Mouse (Mus musculus) fat pad, adult 2 months (tissue): ENCODE measurements around the gene Cldn18.

Experiments used
- DNase-seq: peaks from one replicate; pipeline ENCODE4 v3.0.0-alpha.2; 2011; ENCODE audit warnings: low read depth, low spot score; ENCODE audit errors: extremely low read depth

Cldn18 gene

DNA sequence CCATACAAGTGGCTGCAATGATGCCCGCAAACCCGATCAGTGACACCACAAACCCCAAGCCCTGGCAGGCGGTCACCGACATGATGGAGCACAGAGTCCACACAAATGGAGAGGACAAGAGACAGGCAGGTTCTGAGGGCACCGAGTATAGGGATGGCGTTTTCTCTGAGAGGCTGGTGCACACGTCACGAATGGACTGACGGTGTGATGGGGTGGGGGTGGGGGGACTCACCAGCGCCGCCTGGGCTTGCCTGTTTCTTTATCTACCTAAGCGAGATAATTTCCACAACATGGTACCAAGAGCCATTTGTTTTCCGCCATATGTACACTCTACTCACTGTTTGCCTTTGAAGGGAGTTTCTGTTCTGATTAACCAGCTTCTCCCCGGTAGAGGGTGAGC, at the start of gene Cldn18:
Cldn18 (minus strand) TSS at position 134 of the 400 bp plus-strand sequence.
- no peak for DNase-seq

GRCm38 (mm10) chr9:99763530-99763929, 46.5 kb upstream of the Cldn18 start:
- no peak for DNase-seq

GRCm38 (mm10) chr9:99750272-99750671, 33.2 kb upstream of the Cldn18 start:
- DNase-seq = no peak

DNA sequence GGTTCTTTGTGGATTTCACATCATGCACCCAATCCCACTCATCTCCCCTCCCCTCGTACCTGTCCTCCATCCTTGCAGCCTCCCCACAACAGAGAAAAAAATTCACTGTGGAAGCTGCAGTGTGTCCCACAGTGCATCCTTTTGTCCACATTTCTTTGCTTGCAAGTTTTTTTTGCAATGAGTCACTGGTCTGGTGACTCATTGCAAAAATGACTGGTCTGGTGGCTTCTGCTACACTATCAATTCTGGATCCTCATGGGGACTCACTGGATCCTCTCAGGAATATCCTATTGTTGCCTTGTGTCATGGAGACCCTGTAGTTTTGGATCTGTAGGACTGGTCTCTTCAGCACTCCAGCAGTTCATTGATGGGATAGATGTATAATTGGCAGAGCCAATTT, 31.2 kb upstream of the Cldn18 start:
- no peak for DNase-seq

DNA sequence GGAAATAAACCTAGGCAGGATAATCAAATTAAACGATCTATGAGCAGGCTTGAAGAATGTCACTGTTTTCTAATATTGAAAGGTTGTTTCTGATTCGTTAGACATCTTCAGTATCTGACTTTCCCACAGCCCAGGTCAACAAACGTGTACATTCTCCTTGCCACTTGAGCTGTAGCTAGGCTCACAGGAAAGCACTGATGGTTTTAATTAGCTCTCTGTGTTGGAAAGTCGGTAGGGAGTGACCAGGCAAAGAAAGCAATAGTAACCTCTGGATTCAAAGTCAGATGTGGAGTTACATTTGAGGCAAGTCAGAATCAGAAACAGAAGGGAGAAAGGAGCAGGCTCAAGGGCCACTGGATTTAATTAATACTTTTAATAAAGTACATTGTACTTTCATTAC, 30.7 kb upstream of the Cldn18 start:
- no peak for DNase-seq

DNA sequence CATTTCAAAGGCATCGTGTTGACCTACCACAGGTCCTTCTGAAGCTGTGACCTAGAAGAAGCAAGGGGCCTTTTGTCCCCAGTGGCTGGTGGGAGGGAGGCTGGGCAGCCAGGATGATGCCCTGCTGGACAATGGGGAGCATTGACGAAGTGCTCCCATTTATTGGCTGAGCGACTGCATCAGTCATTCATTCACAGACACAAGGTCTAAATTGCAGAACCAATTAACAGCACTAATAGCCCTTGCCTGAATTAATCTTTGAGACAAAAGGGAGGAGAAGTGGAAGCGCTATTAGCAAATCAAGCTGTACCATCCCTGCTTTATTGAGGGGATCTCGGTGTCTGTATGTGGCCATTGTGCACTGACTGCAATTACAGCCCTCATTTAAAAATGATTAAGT, 27.5 kb upstream of the Cldn18 start:
- DNase-seq = no peak

- no peak for DNase-seq
These were observed 13.0 kb upstream of the Cldn18 start for GRCm38 (mm10) chr9:99729943-99730646.

DNA sequence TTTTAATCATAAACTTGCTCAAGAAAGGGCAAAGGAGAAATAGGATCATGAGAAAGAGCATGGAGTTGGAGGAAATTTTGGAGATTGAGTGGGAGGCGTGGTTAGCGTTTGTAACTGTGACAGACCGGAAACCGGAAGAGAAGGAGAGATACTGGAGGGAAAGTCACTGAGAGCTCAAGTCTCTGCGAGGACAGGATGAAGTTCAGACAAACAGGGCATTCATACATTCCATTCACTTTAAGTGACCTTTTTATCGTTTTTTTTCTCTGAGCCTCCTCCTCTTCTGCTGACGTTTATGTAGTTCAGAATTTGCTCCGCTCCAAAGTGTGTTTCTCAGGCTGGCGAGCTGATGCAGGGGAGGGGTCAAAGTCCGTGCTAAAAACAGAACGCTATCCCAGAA, 10.8 kb upstream of the Cldn18 start:
- DNase-seq = no peak

GRCm38 (mm10) chr9:99725278-99725677, 8.2 kb upstream of the Cldn18 start:
- no peak for DNase-seq

GRCm38 (mm10) chr9:99720011-99720410, 2.9 kb upstream of the Cldn18 start:
- no peak for DNase-seq

- no peak for DNase-seq
These were observed 6.8 kb downstream of the Cldn18 start for GRCm38 (mm10) chr9:99710297-99710696.

GRCm38 (mm10) chr9:99709588-99710248, 7.3 kb downstream of the Cldn18 start:
- DNase-seq = no peak

DNA sequence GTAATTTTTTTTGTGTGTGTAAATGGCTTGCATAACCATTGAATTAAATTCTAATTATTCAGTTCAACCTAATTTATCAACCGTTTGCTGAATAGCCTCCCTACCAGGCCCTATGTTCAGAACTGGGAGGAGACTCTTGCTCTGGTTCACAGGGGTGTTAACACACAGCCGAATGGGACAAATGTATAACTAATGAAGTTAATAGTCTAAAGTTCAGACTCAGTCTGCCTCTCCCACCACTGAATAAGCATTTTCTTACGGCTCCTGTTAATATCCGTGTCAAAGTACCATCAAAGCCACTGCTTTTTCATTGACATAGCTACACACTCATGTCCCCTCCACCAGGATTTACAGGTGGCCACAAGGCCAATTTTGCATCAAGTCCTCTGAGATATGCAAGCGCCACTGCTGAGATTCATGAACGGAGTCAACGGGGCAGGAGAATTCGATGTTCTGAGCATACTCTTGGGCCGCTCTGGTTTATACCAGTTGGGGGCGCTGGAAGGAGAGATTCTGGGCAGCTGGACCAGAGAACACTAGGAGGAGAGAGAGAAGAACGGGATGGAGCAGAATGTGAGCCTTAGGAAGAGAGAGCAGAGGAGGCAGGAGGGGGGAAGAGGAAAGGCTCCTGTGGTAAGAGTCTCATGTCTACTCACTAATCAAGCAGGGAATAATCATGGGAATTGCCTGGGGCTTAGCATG, 9.5 kb downstream of the Cldn18 start:
- no peak for DNase-seq

GRCm38 (mm10) chr9:99706264-99706663, 10.8 kb downstream of the Cldn18 start:
- DNase-seq = no peak

DNA sequence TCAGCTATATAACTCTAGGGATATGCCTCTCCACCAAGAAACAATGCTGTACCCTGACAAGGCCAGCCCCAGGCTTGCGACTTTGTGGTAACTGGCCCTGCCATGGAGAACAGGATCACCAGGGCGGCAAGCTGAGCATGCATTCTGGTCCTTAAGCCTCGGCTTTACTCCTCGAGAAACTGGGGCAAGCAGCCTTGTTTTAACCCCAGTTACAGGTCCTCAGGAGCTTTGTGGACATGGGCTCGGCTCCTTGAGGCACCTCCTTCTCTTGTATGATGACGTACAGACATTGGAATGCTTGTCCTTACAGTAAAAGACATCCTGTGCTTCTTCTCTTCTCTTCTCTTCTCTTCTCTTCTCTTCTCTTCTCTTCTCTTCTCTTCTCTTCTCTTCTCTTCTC, 13.4 kb downstream of the Cldn18 start:
- DNase-seq = no peak

- no peak for DNase-seq
These were observed 14.9 kb downstream of the Cldn18 start for GRCm38 (mm10) chr9:99702215-99702614.

GRCm38 (mm10) chr9:99701187-99701586, 15.9 kb downstream of the Cldn18 start:
- DNase-seq = no peak

DNA sequence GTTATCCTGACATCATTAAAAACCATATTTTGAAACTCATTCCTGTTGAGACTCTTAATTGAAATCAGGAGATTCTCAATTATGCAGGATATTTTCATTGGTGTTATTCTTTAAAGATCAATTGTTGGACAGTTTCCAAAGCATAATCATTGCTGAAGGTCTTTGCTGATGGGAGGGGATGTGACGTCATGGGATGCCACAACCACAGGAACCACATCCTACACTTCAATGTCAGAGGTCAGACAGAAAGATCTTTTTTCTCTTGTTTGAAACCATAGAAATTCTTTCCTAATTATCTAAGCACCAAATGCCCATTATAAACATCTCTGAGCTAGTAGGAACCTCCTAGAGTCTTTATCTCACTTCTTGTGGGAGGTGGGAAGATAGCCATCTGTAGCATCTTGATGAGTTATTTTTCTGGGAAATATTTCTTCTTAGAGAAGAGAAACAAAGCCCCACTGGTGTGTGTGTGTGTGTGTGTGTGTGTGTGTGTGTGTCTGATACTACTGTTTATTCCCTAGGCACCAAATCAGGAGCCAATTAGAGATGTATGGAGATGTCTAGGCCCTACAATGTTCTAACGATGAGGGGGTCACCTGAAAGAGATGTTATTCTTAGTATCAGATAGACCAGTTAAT, 17.2 kb downstream of the Cldn18 start:
- no peak for DNase-seq

DNA sequence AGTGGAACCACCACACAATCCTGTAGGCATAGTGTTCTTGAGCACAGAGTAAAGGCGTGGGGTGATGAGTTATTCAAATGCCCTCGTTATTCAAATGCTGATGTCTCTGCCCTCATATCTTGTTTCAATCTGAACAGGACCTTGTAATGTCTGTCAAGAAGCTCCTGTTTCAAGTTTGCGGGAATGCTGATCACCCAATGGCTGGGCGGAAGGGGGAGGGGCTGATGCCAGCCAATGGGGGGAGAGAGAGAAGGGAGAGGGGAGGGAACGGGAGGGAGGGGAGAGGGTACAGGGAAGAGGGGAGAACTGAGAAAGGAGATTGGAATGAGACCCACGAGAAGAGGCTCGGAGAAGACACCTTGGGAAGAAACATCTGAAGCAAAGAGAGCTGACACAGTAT, 22.1 kb downstream of the Cldn18 start:
- no peak for DNase-seq

GRCm38 (mm10) chr9:99690386-99690785, 26.7 kb downstream of the Cldn18 start:
- no peak for DNase-seq

DNA sequence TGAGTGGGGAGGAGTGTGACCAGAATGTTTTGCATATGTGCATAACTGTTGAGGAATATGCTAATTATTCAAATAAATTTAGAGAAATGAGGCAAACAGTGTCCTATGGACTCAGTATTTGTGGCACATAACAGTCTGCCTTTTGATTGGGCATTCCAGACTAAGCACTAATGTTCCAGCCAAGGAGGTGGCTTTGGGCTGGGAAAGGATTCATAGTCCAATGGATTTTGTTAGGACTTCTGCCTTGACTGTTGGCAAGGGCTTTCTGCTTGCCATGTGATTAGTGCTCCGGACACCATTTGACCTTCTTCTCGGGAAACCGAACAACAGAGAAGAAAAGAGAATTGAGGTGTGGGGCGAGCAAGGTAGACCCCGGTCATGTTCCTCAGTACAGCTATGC, 27.3 kb downstream of the Cldn18 start:
- DNase-seq = no peak
